Mouse (Mus musculus): ENCODE data around the gene Srgap3. TPM values are rescaled to one million over a fixed set of nuclear protein-coding genes. Genes with fewer than 3 reads are reported as not detected.

The Srgap3 gene
- polyA plus RNA-seq, 1 experiment from 2014 or later: 1.3 TPM

Other genes with a start within 250 kb of the Srgap3 start
- 53.1 and 57.0 TPM in 2 replicates for gene Thumpd3, start 99.0 kb upstream of the Srgap3 start, polyA plus RNA-seq (2016; fragmentation: Nextera tagmentation; extraction: Ambion mirVana)
- gene Setd5, start 130.1 kb upstream of the Srgap3 start, polyA plus RNA-seq (2016; fragmentation: Nextera tagmentation; extraction: Ambion mirVana): 27.2 and 30.1 TPM in 2 replicates
- gene Lhfpl4, start 248.1 kb upstream of the Srgap3 start, polyA plus RNA-seq (2016; fragmentation: Nextera tagmentation; extraction: Ambion mirVana): 0.44 and 0.70 TPM in 2 replicates